Mouse (Mus musculus): ENCODE results near the gene Cpne4. TPM values are rescaled to one million over a fixed set of nuclear protein-coding genes. Genes with fewer than 3 reads are reported as not detected.

Cpne4 gene
- polyA plus RNA-seq, 1 experiment from 2014 or later: 1.4 TPM

- no peak overlapping the region for H3K9ac ChIP-seq (ENCODE audit: low read depth, low read length)
- 50% methylated on average over 3 of the region's 3 CpGs for WGBS
- no peaks in the 10 kb centered on the region for H3K4me1 ChIP-seq (replicated peaks; ENCODE audit: control insufficient read depth, insufficient read depth, low read length)
- no peaks in the 10 kb centered on the region for H3K36me3 ChIP-seq (ENCODE audit: control insufficient read depth, insufficient read depth, low read length)
- no peak overlapping the region for H3K27ac ChIP-seq (ENCODE audit: low read depth, low read length)
- ATAC-seq (replicated peaks; ENCODE audit: low FRiP score) (no peak), DNase-seq (ENCODE audit: low spot score) (no peak)
- H3K4me2 ChIP-seq: no peak overlapping the region
- no peak overlapping the region for H3K4me3 ChIP-seq (ENCODE audit: low read depth, low read length)
- H3K9me3 ChIP-seq (ENCODE audit: control insufficient read depth, low read length): no peaks in the 10 kb centered on the region
- no peaks in the 10 kb centered on the region for H3K27me3 ChIP-seq (replicated peaks; ENCODE audit: control insufficient read depth, insufficient read depth, low read length)
Measured at GRCm38 (mm10) chr9:104828646-104829045, 281.6 kb downstream of the Cpne4 start.

GRCm38 (mm10) chr9:104832934-104833539 is 286.0 kb downstream of the Cpne4 start:
- no peak overlapping the region for H3K4me3 ChIP-seq (ENCODE audit: low read depth, low read length)
- H3K27ac ChIP-seq (ENCODE audit: low read depth, low read length): no peak overlapping the region
- no peaks in the 10 kb centered on the region for H3K27me3 ChIP-seq (replicated peaks; ENCODE audit: control insufficient read depth, insufficient read depth, low read length)
- no peak overlapping the region for H3K4me2 ChIP-seq
- no peaks in the 10 kb centered on the region for H3K4me1 ChIP-seq (replicated peaks; ENCODE audit: control insufficient read depth, insufficient read depth, low read length)
- H3K36me3 ChIP-seq (ENCODE audit: control insufficient read depth, insufficient read depth, low read length): no peaks in the 10 kb centered on the region
- DNase-seq (ENCODE audit: low spot score) (no peak), ATAC-seq (replicated peaks; ENCODE audit: low FRiP score) (no peak)
- WGBS: 85% methylated on average over 5 of the region's 5 CpGs
- no peak overlapping the region for H3K9ac ChIP-seq (ENCODE audit: low read depth, low read length)
- H3K9me3 ChIP-seq (ENCODE audit: control insufficient read depth, low read length): no peaks in the 10 kb centered on the region

DNA sequence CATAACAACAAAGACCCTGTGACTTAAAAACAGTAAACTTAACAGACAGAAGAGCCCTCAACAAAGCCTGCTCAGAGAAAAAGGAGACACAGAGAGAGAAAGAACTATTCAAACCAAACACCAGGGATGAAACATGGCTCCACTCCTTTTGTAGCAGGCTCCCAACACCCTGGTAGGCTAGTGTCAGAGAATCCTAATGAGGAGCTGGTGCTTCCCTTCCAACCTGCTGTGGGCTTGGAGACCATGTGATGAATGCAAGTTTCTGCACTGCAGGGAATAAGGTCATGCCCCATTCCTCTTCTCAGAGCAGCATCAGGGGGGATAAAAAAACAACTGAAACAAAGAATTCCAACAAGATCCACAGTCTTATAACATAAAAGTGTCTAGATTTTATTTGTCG is 290.8 kb downstream of the Cpne4 start:
- Histone ChIP-seq H3K9me3 (ENCODE audit: control insufficient read depth, low read length) (no peaks in the 10 kb centered on the region), H3K36me3 (ENCODE audit: control insufficient read depth, insufficient read depth, low read length) (no peaks in the 10 kb centered on the region), H3K4me2 (no peak overlapping the region), H3K4me3 (ENCODE audit: low read depth, low read length) (no peak overlapping the region), H3K9ac (ENCODE audit: low read depth, low read length) (no peak overlapping the region), H3K4me1 (replicated peaks; ENCODE audit: control insufficient read depth, insufficient read depth, low read length) (no peaks in the 10 kb centered on the region), H3K27me3 (replicated peaks; ENCODE audit: control insufficient read depth, insufficient read depth, low read length) (no peaks in the 10 kb centered on the region), H3K27ac (ENCODE audit: low read depth, low read length) (no peak overlapping the region)
- ATAC-seq (replicated peaks; ENCODE audit: low FRiP score) (no peak), DNase-seq (ENCODE audit: low spot score) (no peak)
- 67% methylated on average over 1 of the region's 1 CpGs for WGBS

GRCm38 (mm10) chr9:104841278-104841677 is 294.2 kb downstream of the Cpne4 start:
- no peaks in the 10 kb centered on the region for H3K9me3 ChIP-seq (ENCODE audit: control insufficient read depth, low read length)
- no peak overlapping the region for H3K27ac ChIP-seq (ENCODE audit: low read depth, low read length)
- ATAC-seq (replicated peaks; ENCODE audit: low FRiP score): no peak
- WGBS: 67% methylated on average over 1 of the region's 1 CpGs
- no peak overlapping the region for H3K4me3 ChIP-seq (ENCODE audit: low read depth, low read length)
- no peak overlapping the region for H3K9ac ChIP-seq (ENCODE audit: low read depth, low read length)
- no peaks in the 10 kb centered on the region for H3K36me3 ChIP-seq (ENCODE audit: control insufficient read depth, insufficient read depth, low read length)
- no peaks in the 10 kb centered on the region for H3K27me3 ChIP-seq (replicated peaks; ENCODE audit: control insufficient read depth, insufficient read depth, low read length)
- H3K4me1 ChIP-seq (replicated peaks; ENCODE audit: control insufficient read depth, insufficient read depth, low read length): no peaks in the 10 kb centered on the region
- no peak overlapping the region for H3K4me2 ChIP-seq
- no peak for DNase-seq (ENCODE audit: low spot score)

GRCm38 (mm10) chr9:104845226-104845930 is 298.3 kb downstream of the Cpne4 start:
- H3K36me3 ChIP-seq (ENCODE audit: control insufficient read depth, insufficient read depth, low read length): no peaks in the 10 kb centered on the region
- no peak for ATAC-seq (replicated peaks; ENCODE audit: low FRiP score)
- no peaks in the 10 kb centered on the region for H3K9me3 ChIP-seq (ENCODE audit: control insufficient read depth, low read length)
- no peaks in the 10 kb centered on the region for H3K27me3 ChIP-seq (replicated peaks; ENCODE audit: control insufficient read depth, insufficient read depth, low read length)
- WGBS: 64% methylated on average over 2 of the region's 2 CpGs
- H3K4me3 ChIP-seq (ENCODE audit: low read depth, low read length): no peak overlapping the region
- no peak overlapping the region for H3K4me2 ChIP-seq
- H3K27ac ChIP-seq (ENCODE audit: low read depth, low read length): no peak overlapping the region
- H3K9ac ChIP-seq (ENCODE audit: low read depth, low read length): no peak overlapping the region
- no peaks in the 10 kb centered on the region for H3K4me1 ChIP-seq (replicated peaks; ENCODE audit: control insufficient read depth, insufficient read depth, low read length)
- no peak for DNase-seq (ENCODE audit: low spot score)

- H3K4me2 ChIP-seq: no peak overlapping the region
- no peaks in the 10 kb centered on the region for H3K4me1 ChIP-seq (replicated peaks; ENCODE audit: control insufficient read depth, insufficient read depth, low read length)
- no peaks in the 10 kb centered on the region for H3K9me3 ChIP-seq (ENCODE audit: control insufficient read depth, low read length)
- no peak overlapping the region for H3K9ac ChIP-seq (ENCODE audit: low read depth, low read length)
- ATAC-seq (replicated peaks; ENCODE audit: low FRiP score): no peak
- no peaks in the 10 kb centered on the region for H3K27me3 ChIP-seq (replicated peaks; ENCODE audit: control insufficient read depth, insufficient read depth, low read length)
- H3K27ac ChIP-seq (ENCODE audit: low read depth, low read length): no peak overlapping the region
- WGBS: 71% methylated on average over 3 of the region's 3 CpGs
- no peak overlapping the region for H3K4me3 ChIP-seq (ENCODE audit: low read depth, low read length)
- DNase-seq (ENCODE audit: low spot score): no peak
- H3K36me3 ChIP-seq (ENCODE audit: control insufficient read depth, insufficient read depth, low read length): no peaks in the 10 kb centered on the region
Measured at GRCm38 (mm10) chr9:104853701-104854100, 306.6 kb downstream of the Cpne4 start.

DNA sequence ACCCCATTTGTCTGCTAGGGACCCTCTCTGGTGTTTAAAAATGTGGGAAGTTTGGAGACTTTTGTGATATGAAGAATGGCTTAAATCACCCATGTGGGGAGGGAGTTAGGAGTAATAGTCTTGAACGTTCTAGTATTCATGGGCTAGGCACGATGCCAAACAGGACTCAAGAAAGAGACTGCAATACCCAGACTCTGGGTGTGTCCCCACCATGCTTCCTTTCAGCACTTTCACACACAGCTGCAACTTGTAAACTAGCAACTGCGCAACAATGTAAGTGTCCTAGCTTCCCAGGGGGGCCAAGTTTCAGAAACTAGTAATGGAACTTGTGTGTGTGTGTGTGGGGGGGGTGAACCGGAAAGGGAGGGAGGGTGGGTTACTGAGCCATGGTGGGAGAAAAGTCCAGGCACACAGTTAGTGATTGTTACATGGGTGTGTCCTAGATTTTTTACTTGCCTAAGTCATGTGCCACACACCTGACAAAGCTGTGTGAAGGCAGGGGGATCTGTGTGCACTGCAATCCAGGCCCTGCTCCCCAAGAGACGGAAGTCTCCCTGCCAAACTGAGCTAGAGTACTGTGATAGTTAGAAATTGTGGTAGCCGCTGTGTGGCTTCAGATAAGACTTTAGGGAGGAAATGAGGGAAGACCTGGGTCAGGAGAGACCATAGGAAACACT is 307.3 kb downstream of the Cpne4 start:
- no peak; the same call in 1 of the 2 replicates for ATAC-seq (replicated peaks; ENCODE audit: low FRiP score)
- Histone ChIP-seq H3K4me3 (ENCODE audit: low read depth, low read length) (no peak overlapping the region), H3K4me1 (replicated peaks; ENCODE audit: control insufficient read depth, insufficient read depth, low read length) (no peaks in the 10 kb centered on the region), H3K9ac (ENCODE audit: low read depth, low read length) (no peak overlapping the region), H3K36me3 (ENCODE audit: control insufficient read depth, insufficient read depth, low read length) (no peaks in the 10 kb centered on the region), H3K9me3 (ENCODE audit: control insufficient read depth, low read length) (no peaks in the 10 kb centered on the region), H3K27ac (ENCODE audit: low read depth, low read length) (no peak overlapping the region), H3K27me3 (replicated peaks; ENCODE audit: control insufficient read depth, insufficient read depth, low read length) (no peaks in the 10 kb centered on the region), H3K4me2 (no peak overlapping the region)
- WGBS: 65% methylated on average over 6 of the region's 6 CpGs
- no peak for DNase-seq (ENCODE audit: low spot score)

GRCm38 (mm10) chr9:104865830-104866229 is 318.7 kb downstream of the Cpne4 start:
- 62% methylated on average over 1 of the region's 1 CpGs for WGBS
- no peaks in the 10 kb centered on the region for H3K27me3 ChIP-seq (replicated peaks; ENCODE audit: control insufficient read depth, insufficient read depth, low read length)
- ATAC-seq (replicated peaks; ENCODE audit: low FRiP score): no peak
- H3K4me2 ChIP-seq: no peak overlapping the region
- no peaks in the 10 kb centered on the region for H3K9me3 ChIP-seq (ENCODE audit: control insufficient read depth, low read length)
- H3K4me1 ChIP-seq (replicated peaks; ENCODE audit: control insufficient read depth, insufficient read depth, low read length): no peaks in the 10 kb centered on the region
- H3K4me3 ChIP-seq (ENCODE audit: low read depth, low read length): no peak overlapping the region
- no peak for DNase-seq (ENCODE audit: low spot score)
- H3K27ac ChIP-seq (ENCODE audit: low read depth, low read length): no peak overlapping the region
- H3K9ac ChIP-seq (ENCODE audit: low read depth, low read length): no peak overlapping the region
- no peaks in the 10 kb centered on the region for H3K36me3 ChIP-seq (ENCODE audit: control insufficient read depth, insufficient read depth, low read length)

Measured in liver, embryonic 11.5 days (tissue).